Mouse (Mus musculus): ENCODE results near the gene Wnk2. TPM values are rescaled to one million over a fixed set of nuclear protein-coding genes. Genes with fewer than 3 reads are reported as not detected.

Wnk2 gene
- total and polyA plus RNA-seq, 3 experiments, result 0.04 TPM; not detected in 2

GRCm38 (mm10) chr13:49181411-49181984 is 33.7 kb upstream of the Wnk2 start:
- TF ChIP-seq ZNF384 (IDR thresholded peaks at IDR 0.05; ENCODE audit: low read depth, low read length) (no peak), HCFC1 (IDR thresholded peaks at IDR 0.05; ENCODE audit: low read depth, low read length) (no peak), POLR2A (IDR thresholded peaks at IDR 0.05; ENCODE audit: control insufficient read depth in 1 of 2, insufficient read depth in 1 of 2, low read depth in 1 of 2, low read length in 2 of 2, poor library complexity in 1 of 2) (no peak), MXI1 (IDR thresholded peaks at IDR 0.05; ENCODE audit: low read depth, low read length) (no peak), MAZ (IDR thresholded peaks at IDR 0.05; ENCODE audit: low read depth, low read length) (no peak), JUND (IDR thresholded peaks at IDR 0.05; ENCODE audit: low read depth, low read length) (no peak), POLR2AphosphoS2 (IDR thresholded peaks at IDR 0.05; ENCODE audit: low read length) (no peak), USF1 (IDR thresholded peaks at IDR 0.05; ENCODE audit: low read depth, low read length) (no peak), TBP (IDR thresholded peaks at IDR 0.05; ENCODE audit: low read depth, low read length) (no peak), RCOR1 (IDR thresholded peaks at IDR 0.05; ENCODE audit: low read depth, low read length) (no peak), GATA1 (IDR thresholded peaks at IDR 0.05; ENCODE audit: low read depth, low read length) (no peak), SIN3A (IDR thresholded peaks at IDR 0.05; ENCODE audit: low read length) (no peak)
- Histone ChIP-seq H3K9me3 (replicated peaks; ENCODE audit: insufficient read depth, low read length) (no peaks in the 10 kb centered on the region), H3K36me3 (ENCODE audit: control insufficient read depth in 1 of 2, insufficient read depth in 2 of 2, low read length in 2 of 2) (peaks cover 0 to under 1% of the 10 kb centered on the region in 2 experiments; a peak in 1 of 4 replicates), H3K27me3 (ENCODE audit: control insufficient read depth in 1 of 2, insufficient read depth in 2 of 2, low read length in 2 of 2) (no peaks in the 10 kb centered on the region), H3K4me3 (ENCODE audit: control insufficient read depth in 1 of 2, insufficient read depth in 1 of 2, low read depth in 2 of 2, low read length in 2 of 2) (no peak overlapping the region), H3K27ac (ENCODE audit: control insufficient read depth, low read depth, low read length) (no peak overlapping the region), H3K79me2 (ENCODE audit: control insufficient read depth, insufficient read depth, low read length, poor library complexity) (no peaks in the 10 kb centered on the region), H3K9ac (ENCODE audit: control insufficient read depth, low read depth, low read length, poor library complexity, severe bottlenecking) (no peak overlapping the region), H3K4me1 (ENCODE audit: control insufficient read depth in 1 of 2, insufficient read depth in 2 of 2, low read length in 2 of 2) (peaks cover 0 to 8% of the 10 kb centered on the region in 2 experiments; a peak in 2 of 4 replicates)
- DNase-seq (ENCODE audit: low read depth, low spot score), result no peak

DNA sequence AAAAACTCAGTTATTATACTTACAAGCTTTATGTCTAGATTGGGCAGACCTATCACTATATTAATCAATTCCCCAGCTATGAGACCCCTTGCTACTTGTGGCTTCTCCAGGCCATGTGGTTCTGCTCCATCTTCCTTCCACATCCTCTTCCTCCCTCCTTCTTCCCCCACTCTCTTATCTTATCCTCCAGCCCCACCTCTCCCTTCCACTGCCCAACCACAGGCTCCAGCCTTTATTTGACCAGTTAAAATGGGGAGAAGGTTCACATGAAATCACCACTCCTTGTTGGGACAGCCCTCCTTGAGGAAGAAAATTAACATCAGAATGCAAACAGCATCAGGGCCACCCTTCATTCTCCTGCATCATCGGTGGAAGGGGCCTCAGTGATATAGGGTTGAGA is 32.9 kb upstream of the Wnk2 start:
- Histone ChIP-seq H3K9ac (ENCODE audit: control insufficient read depth, low read depth, low read length, poor library complexity, severe bottlenecking) (no peak overlapping the region), H3K4me3 (ENCODE audit: control insufficient read depth in 1 of 2, insufficient read depth in 1 of 2, low read depth in 2 of 2, low read length in 2 of 2) (no peak overlapping the region), H3K9me3 (replicated peaks; ENCODE audit: insufficient read depth, low read length) (no peaks in the 10 kb centered on the region), H3K4me1 (ENCODE audit: control insufficient read depth in 1 of 2, insufficient read depth in 2 of 2, low read length in 2 of 2) (peaks cover 0 to 6% of the 10 kb centered on the region in 2 experiments; a peak in 1 of 4 replicates), H3K36me3 (ENCODE audit: control insufficient read depth in 1 of 2, insufficient read depth in 2 of 2, low read length in 2 of 2) (no peaks in the 10 kb centered on the region), H3K27ac (ENCODE audit: control insufficient read depth, low read depth, low read length) (no peak overlapping the region), H3K27me3 (ENCODE audit: control insufficient read depth in 1 of 2, insufficient read depth in 2 of 2, low read length in 2 of 2) (no peaks in the 10 kb centered on the region), H3K79me2 (ENCODE audit: control insufficient read depth, insufficient read depth, low read length, poor library complexity) (no peaks in the 10 kb centered on the region)
- no peak for DNase-seq (ENCODE audit: low read depth, low spot score)
- no peak for TF ChIP-seq RCOR1 (IDR thresholded peaks at IDR 0.05; ENCODE audit: low read depth, low read length)
- TF ChIP-seq MYC (IDR thresholded peaks at IDR 0.05; ENCODE audit: low read depth, low read length), result peak; percentile 50; the same call in 1 of the 2 replicates
- TF ChIP-seq GATA1 (IDR thresholded peaks at IDR 0.05; ENCODE audit: low read depth, low read length), result peak; percentile 29; the same call in 1 of the 2 replicates
- no peak for TF ChIP-seq BHLHE40 (IDR thresholded peaks at IDR 0.05; ENCODE audit: borderline replicate concordance, low read depth, low read length)

GRCm38 (mm10) chr13:49180274-49180673 is 32.5 kb upstream of the Wnk2 start:
- Histone ChIP-seq H3K79me2 (ENCODE audit: control insufficient read depth, insufficient read depth, low read length, poor library complexity) (no peaks in the 10 kb centered on the region), H3K9me3 (replicated peaks; ENCODE audit: insufficient read depth, low read length) (no peaks in the 10 kb centered on the region), H3K9ac (ENCODE audit: control insufficient read depth, low read depth, low read length, poor library complexity, severe bottlenecking) (no peak overlapping the region), H3K36me3 (ENCODE audit: control insufficient read depth in 1 of 2, insufficient read depth in 2 of 2, low read length in 2 of 2) (no peaks in the 10 kb centered on the region), H3K4me3 (ENCODE audit: control insufficient read depth in 1 of 2, insufficient read depth in 1 of 2, low read depth in 2 of 2, low read length in 2 of 2) (no peak overlapping the region), H3K27me3 (ENCODE audit: control insufficient read depth in 1 of 2, insufficient read depth in 2 of 2, low read length in 2 of 2) (no peaks in the 10 kb centered on the region), H3K27ac (ENCODE audit: control insufficient read depth, low read depth, low read length) (no peak overlapping the region), H3K4me1 (ENCODE audit: control insufficient read depth in 1 of 2, insufficient read depth in 2 of 2, low read length in 2 of 2) (peaks cover 0 to 6% of the 10 kb centered on the region in 2 experiments; a peak in 1 of 4 replicates)
- DNase-seq (ENCODE audit: low read depth, low spot score), result no peak
- no peak for TF ChIP-seq HCFC1 (IDR thresholded peaks at IDR 0.05; ENCODE audit: low read depth, low read length)
- no peak for TF ChIP-seq SMC3 (IDR thresholded peaks at IDR 0.05; ENCODE audit: low read depth, low read length)
- TF ChIP-seq CHD1 (IDR thresholded peaks at IDR 0.05; ENCODE audit: low read depth, low read length), result no peak
- no peak for TF ChIP-seq EP300 (IDR thresholded peaks at IDR 0.05; ENCODE audit: low read depth in 1 of 2, low read length in 2 of 2)
- TF ChIP-seq TBP (IDR thresholded peaks at IDR 0.05; ENCODE audit: low read depth, low read length), result no peak
- no peak for TF ChIP-seq POLR2A (IDR thresholded peaks at IDR 0.05; ENCODE audit: control insufficient read depth in 1 of 2, insufficient read depth in 1 of 2, low read depth in 1 of 2, low read length in 2 of 2, poor library complexity in 1 of 2)
- no peak for TF ChIP-seq GABPA (IDR thresholded peaks at IDR 0.05; ENCODE audit: low read depth, low read length)
- no peak for TF ChIP-seq ETS1 (IDR thresholded peaks at IDR 0.05; ENCODE audit: low read depth, low read length)
- TF ChIP-seq BHLHE40 (IDR thresholded peaks at IDR 0.05; ENCODE audit: borderline replicate concordance, low read depth, low read length), result no peak
- no peak for TF ChIP-seq ZKSCAN1 (IDR thresholded peaks at IDR 0.05; ENCODE audit: low read depth, low read length)
- TF ChIP-seq TAL1 (IDR thresholded peaks at IDR 0.05; ENCODE audit: low read length), result no peak
- TF ChIP-seq MYB (IDR thresholded peaks at IDR 0.05; ENCODE audit: low read depth, low read length), result no peak
- TF ChIP-seq NELFE (IDR thresholded peaks at IDR 0.05; ENCODE audit: low read depth, low read length), result no peak
- no peak for TF ChIP-seq KAT2A (conservative IDR thresholded peaks at IDR 0.05; ENCODE audit: low read depth, low read length)
- no peak for TF ChIP-seq CTCF (IDR thresholded peaks at IDR 0.05 in 2 of 3, conservative IDR thresholded peaks at IDR 0.05 in 1 of 3; ENCODE audit: control insufficient read depth in 1 of 3, insufficient read depth in 1 of 3, low read depth in 2 of 3, low read length in 3 of 3, poor library complexity in 1 of 3, severe bottlenecking in 1 of 3)
- no peak for TF ChIP-seq ZC3H11A (IDR thresholded peaks at IDR 0.05; ENCODE audit: low read depth, low read length)
